Mouse (Mus musculus) thymus, adult 2 months (tissue): ENCODE measurements around the gene Zgrf1. TPM values are rescaled to one million over a fixed set of nuclear protein-coding genes. Genes with fewer than 3 reads are reported as not detected.
A peak's percentile ranks its signal among the peaks of the same experiment; 100 is the strongest.

Experiments used
- DNase-seq: peaks from one replicate; pipeline ENCODE4 v3.0.0; 2021
- H3K27ac ChIP-seq: fragments of 200-500 bp; 2 replicates; pipeline ENCODE4 v1.5.1; 2012; ENCODE audit warnings: low read length, control low read depth; ENCODE audit not compliant: control insufficient read depth, insufficient read depth
- H3K27me3 ChIP-seq: fragments of 200-500 bp; 2 replicates; pipeline ENCODE4 v1.6.1; 2012; ENCODE audit warnings: mild to moderate bottlenecking, low read length, moderate library complexity, mixed read lengths; ENCODE audit not compliant: control insufficient read depth, insufficient read depth
- H3K36me3 ChIP-seq: fragments of 200-500 bp; 2 replicates; pipeline ENCODE4 v1.6.1; 2012; ENCODE audit warnings: mild to moderate bottlenecking, low read length, moderate library complexity; ENCODE audit not compliant: control insufficient read depth, insufficient read depth
- H3K4me1 ChIP-seq: fragments of 200-500 bp; replicated peaks from 2 replicates; pipeline ENCODE4 v1.6.1; 2012; ENCODE audit warnings: low read length; ENCODE audit not compliant: control insufficient read depth, insufficient read depth
- H3K4me3 ChIP-seq: fragments of 200-500 bp; 2 replicates; pipeline ENCODE4 v1.5.1; 2012; ENCODE audit warnings: mild to moderate bottlenecking, low read length, control low read depth, moderate library complexity; ENCODE audit not compliant: control insufficient read depth, insufficient read depth
- CTCF ChIP-seq: fragments of 200-500 bp; IDR thresholded peaks from 2 replicates; pipeline ENCODE4 v1.5.1; 2012; ENCODE audit warnings: mild to moderate bottlenecking, control low read depth, low read length, moderate library complexity, borderline replicate concordance; ENCODE audit not compliant: control insufficient read depth, poor library complexity, insufficient read depth; ENCODE audit errors: extremely low read depth
- POLR2A ChIP-seq: fragments of 200-500 bp; IDR thresholded peaks from 2 replicates; pipeline ENCODE4 v1.6.1; 2012; ENCODE audit warnings: mild to moderate bottlenecking, low read length, control low read depth, moderate library complexity; ENCODE audit not compliant: control insufficient read depth, poor library complexity, insufficient read depth; ENCODE audit errors: extremely low read depth
- WGBS: fragments of 180-500 bp; shearing (Covaris S2); methylation state at CpG from one replicate; pipeline ENCODE4 v1.1.7; 2018; 5-methylcytosine and 5-hydroxymethylcytosine counted together
- polyA plus RNA-seq: library from polyadenylated mRNA; depleted of rRNA; stranded (reverse); fragments of >200 nt; gene quantifications from 2 replicates; pipeline ENCODE4 v1.2.3, GENCODE M21; 2012

Gene Zgrf1
- polyA plus RNA-seq, 1 experiment, result 2.6 TPM

GRCm38 (mm10) chr3:127530293-127530692 is 23.0 kb upstream of the Zgrf1 start:
- DNase-seq, result no peak
- H3K4me3 ChIP-seq, result no peak overlapping the region
- WGBS, result 52% methylated on average over 4 of the region's 4 CpGs
- H3K27ac ChIP-seq, result no peak overlapping the region
- no peak for TF ChIP-seq CTCF
- no peak for TF ChIP-seq POLR2A
- no peaks in the 10 kb centered on the region for H3K36me3 ChIP-seq
- no peaks in the 10 kb centered on the region for H3K4me1 ChIP-seq
- H3K27me3 ChIP-seq, result no peaks in the 10 kb centered on the region

GRCm38 (mm10) chr3:127539193-127539592 is 14.1 kb upstream of the Zgrf1 start:
- H3K4me3 ChIP-seq, result no peak overlapping the region
- no peak for TF ChIP-seq CTCF
- no peak for TF ChIP-seq POLR2A
- WGBS, result 94% methylated on average over 6 of the region's 6 CpGs
- H3K27me3 ChIP-seq, result no peaks in the 10 kb centered on the region
- DNase-seq, result no peak
- H3K36me3 ChIP-seq, result peaks cover 28% of the 10 kb centered on the region
- no peak overlapping the region for H3K27ac ChIP-seq
- H3K4me1 ChIP-seq, result no peaks in the 10 kb centered on the region

GRCm38 (mm10) chr3:127543976-127544375 is 9.3 kb upstream of the Zgrf1 start:
- Histone ChIP-seq H3K27ac (no peak overlapping the region), H3K36me3 (peaks cover 28% of the 10 kb centered on the region), H3K4me1 (no peaks in the 10 kb centered on the region), H3K4me3 (no peak overlapping the region), H3K27me3 (no peaks in the 10 kb centered on the region)
- TF ChIP-seq POLR2A (no peak), CTCF (no peak)
- WGBS, result 98% methylated on average over 4 of the region's 4 CpGs
- no peak for DNase-seq

GRCm38 (mm10) chr3:127544610-127545121 is 8.6 kb upstream of the Zgrf1 start:
- no peak overlapping the region for H3K4me3 ChIP-seq
- no peak for TF ChIP-seq POLR2A
- no peaks in the 10 kb centered on the region for H3K27me3 ChIP-seq
- H3K27ac ChIP-seq, result no peak overlapping the region
- 91% methylated on average over 5 of the region's 5 CpGs for WGBS
- H3K36me3 ChIP-seq, result peaks cover 28% of the 10 kb centered on the region
- H3K4me1 ChIP-seq, result no peaks in the 10 kb centered on the region
- no peak for DNase-seq

- Histone ChIP-seq H3K4me3 (no peak overlapping the region), H3K27ac (no peak overlapping the region), H3K36me3 (peaks cover 19% of the 10 kb centered on the region), H3K27me3 (no peaks in the 10 kb centered on the region), H3K4me1 (peaks cover 2% of the 10 kb centered on the region)
- DNase-seq, result peak; percentile 50
- TF ChIP-seq POLR2A (no peak), CTCF (no peak)
- 86% methylated on average over 5 of the region's 5 CpGs for WGBS
Measured at GRCm38 (mm10) chr3:127547882-127548281, 5.4 kb upstream of the Zgrf1 start.

GRCm38 (mm10) chr3:127552434-127552972 is 786 bp upstream of the Zgrf1 start:
- WGBS, result 4% methylated on average over 10 of the region's 13 CpGs
- Histone ChIP-seq H3K36me3 (no peaks in the 10 kb centered on the region), H3K27ac (no peak overlapping the region), H3K4me3 (no peak overlapping the region), H3K27me3 (no peaks in the 10 kb centered on the region), H3K4me1 (peaks cover 2% of the 10 kb centered on the region)
- TF ChIP-seq POLR2A (no peak), CTCF (no peak)
- DNase-seq, result peak; percentile 30

GRCm38 (mm10) chr3:127553720-127554043 is 393 bp downstream of the Zgrf1 start:
- TF ChIP-seq POLR2A, result no peak
- no peak for TF ChIP-seq CTCF
- Histone ChIP-seq H3K36me3 (no peaks in the 10 kb centered on the region), H3K4me1 (peaks cover 2% of the 10 kb centered on the region), H3K4me3 (peak overlapping the region; percentile 91), H3K27ac (no peak overlapping the region), H3K27me3 (no peaks in the 10 kb centered on the region)
- 2% methylated on average over 4 of the region's 4 CpGs for WGBS
- no peak for DNase-seq
